Mouse (Mus musculus): ENCODE results near the gene Fbxo6. TPM values are rescaled to one million over a fixed set of nuclear protein-coding genes. Genes with fewer than 3 reads are reported as not detected.
A peak's percentile ranks its signal among the peaks of the same experiment; 100 is the strongest.

Fbxo6 gene
- polyA plus RNA-seq, 1 experiment from 2014 or later = 24.5 TPM

- Histone ChIP-seq H3K4me2 (peak overlapping the region; percentile 34), H3K4me3 (ENCODE audit: low read depth, low read length) (no peak overlapping the region), H3K9ac (ENCODE audit: low read depth, low read length) (0 out of 2 replicates have a peak overlapping the region, but pooled peaks have one; percentile 2), H3K4me1 (ENCODE audit: control insufficient read depth, insufficient read depth, low read length) (peaks cover 4% of the 10 kb centered on the region), H3K36me3 (ENCODE audit: control insufficient read depth, insufficient read depth, low read length) (no peaks in the 10 kb centered on the region), H3K27ac (ENCODE audit: low read depth, low read length) (no peak overlapping the region), H3K27me3 (ENCODE audit: control insufficient read depth, insufficient read depth, low read length) (peaks cover 7% of the 10 kb centered on the region), H3K9me3 (replicated peaks; ENCODE audit: control insufficient read depth, low read length) (no peaks in the 10 kb centered on the region)
- 6% methylated on average over 15 of the region's 15 CpGs for WGBS (ENCODE audit: insufficient replicate concordance)
- 0 out of 2 replicates have a peak, but pooled peaks have one; percentile 36 for ATAC-seq (replicated peaks; ENCODE audit: insufficient number of reproducible peaks, low FRiP score, low TSS enrichment)
Measured at GRCm38 (mm10) chr4:148114758-148115391, 37.1 kb downstream of the Fbxo6 start.

- Histone ChIP-seq H3K27ac (ENCODE audit: low read depth, low read length) (no peak overlapping the region), H3K9ac (ENCODE audit: low read depth, low read length) (no peak overlapping the region), H3K27me3 (ENCODE audit: control insufficient read depth, insufficient read depth, low read length) (peaks cover 7% of the 10 kb centered on the region), H3K36me3 (ENCODE audit: control insufficient read depth, insufficient read depth, low read length) (no peaks in the 10 kb centered on the region), H3K9me3 (replicated peaks; ENCODE audit: control insufficient read depth, low read length) (no peaks in the 10 kb centered on the region), H3K4me3 (ENCODE audit: low read depth, low read length) (no peak overlapping the region), H3K4me1 (ENCODE audit: control insufficient read depth, insufficient read depth, low read length) (peaks cover 13% of the 10 kb centered on the region), H3K4me2 (no peak overlapping the region)
- WGBS (ENCODE audit: insufficient replicate concordance) = 79% methylated on average over 12 of the region's 12 CpGs
- no peak for ATAC-seq (replicated peaks; ENCODE audit: insufficient number of reproducible peaks, low FRiP score, low TSS enrichment)
Measured at GRCm38 (mm10) chr4:148112519-148112918, 39.4 kb downstream of the Fbxo6 start.

- Histone ChIP-seq H3K4me3 (ENCODE audit: low read depth, low read length) (no peak overlapping the region), H3K36me3 (ENCODE audit: control insufficient read depth, insufficient read depth, low read length) (no peaks in the 10 kb centered on the region), H3K9me3 (replicated peaks; ENCODE audit: control insufficient read depth, low read length) (no peaks in the 10 kb centered on the region), H3K4me2 (no peak overlapping the region), H3K9ac (ENCODE audit: low read depth, low read length) (no peak overlapping the region), H3K27me3 (ENCODE audit: control insufficient read depth, insufficient read depth, low read length) (no peaks in the 10 kb centered on the region; the same call in 1 of the 2 replicates), H3K27ac (ENCODE audit: low read depth, low read length) (no peak overlapping the region), H3K4me1 (ENCODE audit: control insufficient read depth, insufficient read depth, low read length) (peaks cover 14% of the 10 kb centered on the region)
- no peak; the same call in 1 of the 2 replicates for ATAC-seq (replicated peaks; ENCODE audit: insufficient number of reproducible peaks, low FRiP score, low TSS enrichment)
- 40% methylated on average over 5 of the region's 5 CpGs for WGBS (ENCODE audit: insufficient replicate concordance)
Measured at GRCm38 (mm10) chr4:148109215-148109614, 42.7 kb downstream of the Fbxo6 start.

- Histone ChIP-seq H3K9ac (ENCODE audit: low read depth, low read length) (no peak overlapping the region), H3K4me3 (ENCODE audit: low read depth, low read length) (no peak overlapping the region), H3K4me1 (ENCODE audit: control insufficient read depth, insufficient read depth, low read length) (peaks cover 14% of the 10 kb centered on the region), H3K4me2 (no peak overlapping the region), H3K27me3 (ENCODE audit: control insufficient read depth, insufficient read depth, low read length) (no peaks in the 10 kb centered on the region; the same call in 1 of the 2 replicates), H3K36me3 (ENCODE audit: control insufficient read depth, insufficient read depth, low read length) (no peaks in the 10 kb centered on the region), H3K9me3 (replicated peaks; ENCODE audit: control insufficient read depth, low read length) (no peaks in the 10 kb centered on the region), H3K27ac (ENCODE audit: low read depth, low read length) (no peak overlapping the region)
- 42% methylated on average over 7 of the region's 7 CpGs for WGBS (ENCODE audit: insufficient replicate concordance)
- no peak for ATAC-seq (replicated peaks; ENCODE audit: insufficient number of reproducible peaks, low FRiP score, low TSS enrichment)
Measured at GRCm38 (mm10) chr4:148108565-148109100, 43.3 kb downstream of the Fbxo6 start.

- ATAC-seq (replicated peaks; ENCODE audit: insufficient number of reproducible peaks, low FRiP score, low TSS enrichment) = no peak; the same call in 1 of the 2 replicates
- Histone ChIP-seq H3K4me2 (no peak overlapping the region; the same call in 1 of the 2 replicates), H3K27me3 (ENCODE audit: control insufficient read depth, insufficient read depth, low read length) (no peaks in the 10 kb centered on the region; the same call in 1 of the 2 replicates), H3K4me3 (ENCODE audit: low read depth, low read length) (no peak overlapping the region), H3K9me3 (replicated peaks; ENCODE audit: control insufficient read depth, low read length) (no peaks in the 10 kb centered on the region), H3K27ac (ENCODE audit: low read depth, low read length) (no peak overlapping the region), H3K4me1 (ENCODE audit: control insufficient read depth, insufficient read depth, low read length) (peaks cover 14% of the 10 kb centered on the region), H3K36me3 (ENCODE audit: control insufficient read depth, insufficient read depth, low read length) (no peaks in the 10 kb centered on the region), H3K9ac (ENCODE audit: low read depth, low read length) (no peak overlapping the region)
- 43% methylated on average over 22 of the region's 22 CpGs for WGBS (ENCODE audit: insufficient replicate concordance)
Measured at GRCm38 (mm10) chr4:148107621-148108291, 44.2 kb downstream of the Fbxo6 start.

GRCm38 (mm10) chr4:148104146-148104545, 47.8 kb downstream of the Fbxo6 start:
- Histone ChIP-seq H3K27me3 (ENCODE audit: control insufficient read depth, insufficient read depth, low read length) (0 out of 2 replicates have a peak, but pooled peaks cover 5% of the 10 kb centered on the region), H3K36me3 (ENCODE audit: control insufficient read depth, insufficient read depth, low read length) (no peaks in the 10 kb centered on the region), H3K4me1 (ENCODE audit: control insufficient read depth, insufficient read depth, low read length) (peaks cover 14% of the 10 kb centered on the region), H3K9me3 (replicated peaks; ENCODE audit: control insufficient read depth, low read length) (no peaks in the 10 kb centered on the region), H3K9ac (ENCODE audit: low read depth, low read length) (no peak overlapping the region), H3K4me2 (no peak overlapping the region), H3K27ac (ENCODE audit: low read depth, low read length) (no peak overlapping the region), H3K4me3 (ENCODE audit: low read depth, low read length) (no peak overlapping the region)
- 81% methylated on average over 3 of the region's 3 CpGs for WGBS (ENCODE audit: insufficient replicate concordance)
- ATAC-seq (replicated peaks; ENCODE audit: insufficient number of reproducible peaks, low FRiP score, low TSS enrichment) = no peak

GRCm38 (mm10) chr4:148101801-148102527, 50.0 kb downstream of the Fbxo6 start:
- Histone ChIP-seq H3K27ac (ENCODE audit: low read depth, low read length) (no peak overlapping the region), H3K9me3 (replicated peaks; ENCODE audit: control insufficient read depth, low read length) (no peaks in the 10 kb centered on the region), H3K36me3 (ENCODE audit: control insufficient read depth, insufficient read depth, low read length) (no peaks in the 10 kb centered on the region), H3K4me3 (ENCODE audit: low read depth, low read length) (peak overlapping the region; percentile 32), H3K4me1 (ENCODE audit: control insufficient read depth, insufficient read depth, low read length) (peaks cover 7% of the 10 kb centered on the region), H3K4me2 (peak overlapping the region; percentile 65), H3K27me3 (ENCODE audit: control insufficient read depth, insufficient read depth, low read length) (0 out of 2 replicates have a peak, but pooled peaks cover 5% of the 10 kb centered on the region), H3K9ac (ENCODE audit: low read depth, low read length) (peak overlapping the region; percentile 67)
- 0 out of 2 replicates have a peak, but pooled peaks have one; percentile 23 for ATAC-seq (replicated peaks; ENCODE audit: insufficient number of reproducible peaks, low FRiP score, low TSS enrichment)
- 17% methylated on average over 29 of the region's 29 CpGs for WGBS (ENCODE audit: insufficient replicate concordance)

- Histone ChIP-seq H3K4me1 (ENCODE audit: control insufficient read depth, insufficient read depth, low read length) (peaks cover 6% of the 10 kb centered on the region; the same call in 1 of the 2 replicates), H3K27ac (ENCODE audit: low read depth, low read length) (no peak overlapping the region), H3K27me3 (ENCODE audit: control insufficient read depth, insufficient read depth, low read length) (0 out of 2 replicates have a peak, but pooled peaks cover 5% of the 10 kb centered on the region), H3K9me3 (replicated peaks; ENCODE audit: control insufficient read depth, low read length) (no peaks in the 10 kb centered on the region), H3K4me2 (no peak overlapping the region), H3K36me3 (ENCODE audit: control insufficient read depth, insufficient read depth, low read length) (no peaks in the 10 kb centered on the region), H3K4me3 (ENCODE audit: low read depth, low read length) (no peak overlapping the region), H3K9ac (ENCODE audit: low read depth, low read length) (no peak overlapping the region)
- 61% methylated on average over 3 of the region's 3 CpGs for WGBS (ENCODE audit: insufficient replicate concordance)
- ATAC-seq (replicated peaks; ENCODE audit: insufficient number of reproducible peaks, low FRiP score, low TSS enrichment) = no peak
Measured at GRCm38 (mm10) chr4:148098666-148099065, 53.3 kb downstream of the Fbxo6 start.
